Mouse (Mus musculus): ENCODE results near the gene Usp15.

Gene Usp15

GRCm38 (mm10) chr10:123108121-123108520 lies 88.7 kb downstream of the Usp15 start:
- in situ Hi-C loops (cut with MboI): no loop called here

DNA sequence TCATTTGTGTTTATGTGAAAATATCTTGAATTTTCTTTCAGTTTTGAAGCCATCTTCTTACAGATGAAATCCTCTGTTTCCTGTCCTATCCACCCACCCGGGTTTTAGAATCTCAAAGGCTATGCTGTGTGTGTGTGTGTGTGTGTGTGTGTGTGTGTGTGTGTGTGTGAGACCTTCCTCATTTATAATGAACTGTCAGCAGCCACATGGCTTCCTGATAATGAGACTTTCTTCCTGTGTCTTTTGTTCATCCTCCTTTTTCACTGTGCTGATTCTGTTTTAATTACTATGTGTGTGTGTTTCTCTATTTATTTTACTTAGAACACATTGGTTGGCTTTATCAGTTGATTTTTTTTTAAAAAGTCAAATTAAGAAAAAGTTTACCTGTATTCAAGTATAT lies 95.5 kb downstream of the Usp15 start:
- in situ Hi-C loops (cut with MboI): no loop called here

DNA sequence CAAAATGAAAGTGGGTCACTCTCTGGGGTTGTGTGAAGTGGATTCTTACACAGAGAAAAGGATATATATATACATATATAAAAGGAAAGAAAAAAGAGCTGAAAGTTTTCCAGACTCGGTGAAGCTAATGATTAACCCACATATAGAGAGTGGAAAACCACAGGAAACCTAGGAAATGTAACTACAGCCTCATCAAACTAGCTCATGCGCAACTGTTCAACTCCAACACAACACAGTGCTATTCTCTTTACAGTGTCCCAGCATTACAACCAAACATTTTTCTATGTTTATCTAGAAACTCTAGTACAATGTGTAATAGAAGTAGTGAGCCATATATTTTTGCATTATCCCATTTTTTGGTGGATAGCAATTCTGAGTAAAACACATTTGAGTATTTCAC lies 96.2 kb downstream of the Usp15 start:
- in situ Hi-C loops (cut with MboI): no loop called here

DNA sequence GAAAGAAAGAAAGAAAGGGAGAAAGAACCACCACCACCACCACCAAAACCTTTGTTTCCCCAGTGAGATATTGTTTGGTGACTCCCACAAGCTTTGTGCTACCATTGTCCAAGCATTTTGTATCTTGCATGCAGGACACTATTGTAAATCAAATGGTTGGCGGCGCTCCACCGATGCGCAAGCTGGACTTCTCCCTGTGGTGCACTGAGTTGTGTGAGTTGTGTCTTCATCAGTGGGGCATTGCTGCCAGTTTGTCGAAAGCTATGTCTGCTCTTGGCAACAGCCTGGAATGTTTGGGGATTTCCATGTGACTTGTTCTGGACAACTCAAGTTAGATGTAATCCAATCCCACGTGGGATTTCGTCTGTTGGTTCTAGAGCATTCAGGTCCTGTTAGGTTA lies 102.3 kb downstream of the Usp15 start:
- in situ Hi-C loops (cut with MboI): no loop called here

GRCm38 (mm10) chr10:123092577-123092976 lies 104.2 kb downstream of the Usp15 start:
- in situ Hi-C loops (cut with MboI): no loop called here

DNA sequence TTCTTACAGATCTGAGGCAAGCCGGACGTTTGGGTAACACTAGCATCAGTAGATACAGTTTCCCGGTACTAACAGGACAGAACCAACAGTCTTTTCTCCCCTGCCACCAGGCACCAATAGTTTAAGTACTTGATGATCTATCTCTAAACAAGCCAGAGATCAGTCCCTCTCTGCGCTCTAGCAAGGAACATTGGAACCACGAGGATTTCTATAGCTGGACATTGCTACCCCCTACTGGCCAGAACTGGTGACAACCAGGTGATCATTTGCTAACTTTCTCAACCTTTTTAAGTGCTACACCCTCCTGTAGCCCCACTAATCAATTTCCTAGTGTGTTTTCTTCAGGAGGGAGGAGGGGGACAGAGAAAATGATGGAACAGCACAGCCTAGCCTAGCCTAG lies 105.1 kb downstream of the Usp15 start:
- in situ Hi-C loops (cut with MboI): no loop called here

GRCm38 (mm10) chr10:123089425-123089930 lies 107.3 kb downstream of the Usp15 start:
- in situ Hi-C loops (cut with MboI): no loop called here

DNA sequence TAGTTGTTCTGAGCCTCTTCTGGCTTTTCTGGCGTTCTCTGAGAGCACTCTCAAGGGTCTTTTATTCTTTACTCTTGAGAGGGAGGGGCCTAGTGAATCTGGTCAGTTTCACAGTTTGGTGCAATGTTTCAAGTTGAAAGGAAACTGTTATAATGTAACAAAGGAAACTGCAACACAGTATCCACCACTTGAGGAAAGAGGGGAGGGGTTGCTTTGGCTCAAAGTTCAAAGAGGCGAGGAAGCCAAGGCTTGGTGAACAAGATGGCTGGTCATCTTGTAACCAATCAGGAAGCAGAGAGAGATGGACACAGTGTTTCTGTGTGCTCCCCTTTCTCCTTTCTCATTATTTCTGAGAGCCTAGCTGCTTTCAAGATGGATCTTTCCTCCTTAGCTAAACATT lies 109.9 kb downstream of the Usp15 start:
- in situ Hi-C loops (cut with MboI): no loop called here

- in situ Hi-C loops (cut with MboI): no loop called here
Observed at GRCm38 (mm10) chr10:123084900-123085641, 111.7 kb downstream of the Usp15 start.

DNA sequence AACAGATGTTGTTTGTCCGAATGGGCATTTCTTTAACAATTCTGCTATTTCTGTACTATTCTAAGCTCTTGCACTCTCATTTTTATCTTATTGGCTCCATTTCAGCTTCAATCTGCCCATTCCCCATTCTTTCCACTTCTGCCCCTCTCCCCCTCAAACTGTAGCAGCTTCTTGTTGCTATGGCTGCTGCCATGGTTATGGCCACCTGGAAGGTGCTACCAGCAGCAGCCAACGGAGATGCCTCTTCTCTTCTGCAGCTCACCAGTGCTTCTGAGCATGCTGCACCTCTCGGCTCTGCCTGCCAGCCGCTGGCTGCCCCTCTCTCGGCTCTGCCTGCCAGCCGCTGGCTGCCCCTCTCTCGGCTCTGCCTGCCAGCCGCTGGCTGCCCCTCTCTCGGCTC lies 112.5 kb downstream of the Usp15 start:
- in situ Hi-C loops (cut with MboI): no loop called here

DNA sequence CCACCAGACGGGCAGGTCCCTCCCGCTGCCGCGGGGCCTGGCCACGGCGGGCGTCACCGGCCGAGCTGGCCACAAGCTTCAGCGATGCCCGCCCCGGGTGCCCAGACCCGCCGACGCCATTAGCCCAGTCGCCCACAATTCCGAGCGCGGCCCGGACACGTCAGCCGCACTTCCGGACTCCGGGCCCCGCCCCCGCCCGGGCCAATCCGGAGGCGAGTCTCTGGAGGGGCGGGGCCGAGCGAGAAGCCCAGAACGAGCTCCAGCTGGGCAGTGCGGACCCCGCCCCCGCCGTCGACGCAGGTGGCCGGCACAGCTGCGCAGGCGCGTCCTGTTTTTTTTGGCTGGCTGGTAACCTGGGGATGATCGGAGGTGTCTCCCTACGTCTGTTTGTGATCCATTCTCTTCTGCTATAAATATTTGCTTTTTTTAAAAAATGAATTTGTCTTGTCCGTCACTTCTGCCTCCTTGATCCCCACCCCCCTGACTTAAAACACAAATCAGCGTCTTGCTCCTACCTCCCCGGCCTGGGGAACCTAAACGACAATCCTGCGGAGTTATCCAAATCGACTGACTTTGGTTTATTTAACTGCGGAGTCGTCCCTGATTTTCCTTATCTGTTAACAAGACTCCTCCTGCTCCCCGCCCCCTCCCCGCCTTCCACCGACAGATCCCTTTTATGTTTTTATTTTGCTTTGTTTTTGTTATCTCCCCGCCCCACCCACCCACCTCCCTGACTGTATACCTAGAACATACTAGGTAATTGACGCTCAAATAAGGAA lies 120.4 kb downstream of the Usp15 start, which contains the start of gene Mon2:
Gene Mon2, minus strand, starts transcription at position 261 of the 779 bp plus-strand sequence.
- in situ Hi-C loops (cut with MboI): no loop called here

GRCm38 (mm10) chr10:123075751-123076242 lies 121.0 kb downstream of the Usp15 start:
- in situ Hi-C loops (cut with MboI): no loop called here

GRCm38 (mm10) chr10:123071997-123072396 lies 124.8 kb downstream of the Usp15 start:
- in situ Hi-C loops (cut with MboI): no loop called here

DNA sequence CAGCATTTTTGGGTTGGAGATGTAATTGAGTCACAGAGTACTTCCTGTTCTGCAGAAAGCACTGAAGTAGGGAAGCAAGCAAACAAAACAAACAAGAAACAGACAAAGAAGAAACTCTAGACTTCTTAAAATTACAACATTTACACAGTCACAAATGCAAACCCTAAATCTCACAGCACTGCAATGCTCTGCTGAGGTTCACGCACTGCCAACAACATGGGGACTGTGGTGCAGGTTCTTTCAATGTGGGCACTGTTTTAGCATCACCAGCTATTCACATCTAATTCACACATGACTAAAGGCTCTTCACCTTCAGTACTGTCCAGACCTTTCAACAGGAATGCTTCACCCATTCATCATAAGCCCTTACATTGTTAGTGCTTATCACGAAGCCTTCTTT lies 133.8 kb downstream of the Usp15 start:
- in situ Hi-C loops (cut with MboI): no loop called here

DNA sequence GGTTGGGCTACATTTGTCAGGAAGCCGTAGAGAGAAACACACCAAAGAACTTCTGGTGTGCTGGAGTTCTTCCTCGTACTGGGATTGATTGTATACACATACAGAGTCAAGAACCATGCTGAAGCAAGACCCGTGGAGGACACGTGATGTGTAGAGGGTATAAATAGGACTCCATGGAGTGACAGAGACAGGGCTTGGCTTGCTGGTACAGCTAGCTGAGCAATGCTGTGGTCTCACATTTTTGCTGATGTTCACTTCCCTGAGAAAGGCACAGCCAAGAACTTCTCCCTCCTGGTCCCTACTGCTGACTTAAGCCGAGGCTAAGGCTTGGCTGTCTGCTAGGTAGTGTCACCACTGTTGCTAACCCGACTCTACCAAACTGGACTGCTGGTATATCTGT lies 136.0 kb downstream of the Usp15 start:
- in situ Hi-C loops (cut with MboI): no loop called here

GRCm38 (mm10) chr10:123057082-123057481 lies 139.7 kb downstream of the Usp15 start:
- in situ Hi-C loops (cut with MboI): no loop called here

DNA sequence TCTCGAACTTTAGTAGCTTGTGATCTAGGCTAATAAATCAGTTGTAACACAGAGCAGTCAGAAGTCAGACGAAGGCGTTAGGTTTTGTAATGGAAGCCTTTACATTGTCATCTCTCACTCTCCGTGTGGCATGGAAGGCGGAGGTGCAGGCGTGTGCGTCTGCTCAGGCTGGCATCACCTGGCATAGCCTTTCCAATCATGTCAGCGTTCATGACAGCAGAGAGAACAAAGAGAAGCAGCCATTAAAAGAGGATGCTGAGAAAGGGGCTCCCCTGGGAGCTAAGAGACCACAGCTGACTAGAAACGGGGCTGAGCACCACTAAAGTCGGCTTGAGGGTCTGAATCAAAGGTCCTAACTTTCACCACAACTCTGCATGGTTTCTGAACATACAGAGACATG lies 140.3 kb downstream of the Usp15 start:
- in situ Hi-C loops (cut with MboI): no loop called here

- in situ Hi-C loops (cut with MboI): no loop called here
Observed at GRCm38 (mm10) chr10:123055205-123056000, 141.4 kb downstream of the Usp15 start.

Data from mature B cell (primary cell).